Mouse (Mus musculus): Measurements from ENCODE around the gene Zfp119b. TPM values are rescaled to one million over a fixed set of nuclear protein-coding genes. Genes with fewer than 3 reads are reported as not detected.
"Not testable (repeated sequence)": the region's sequence is repeated elsewhere in the genome, so short reads cannot be mapped to it uniquely, and the experiment has no call there.

Gene Zfp119b
- polyA plus RNA-seq, 1 experiment from 2014 or later: 2.5 TPM

DNA sequence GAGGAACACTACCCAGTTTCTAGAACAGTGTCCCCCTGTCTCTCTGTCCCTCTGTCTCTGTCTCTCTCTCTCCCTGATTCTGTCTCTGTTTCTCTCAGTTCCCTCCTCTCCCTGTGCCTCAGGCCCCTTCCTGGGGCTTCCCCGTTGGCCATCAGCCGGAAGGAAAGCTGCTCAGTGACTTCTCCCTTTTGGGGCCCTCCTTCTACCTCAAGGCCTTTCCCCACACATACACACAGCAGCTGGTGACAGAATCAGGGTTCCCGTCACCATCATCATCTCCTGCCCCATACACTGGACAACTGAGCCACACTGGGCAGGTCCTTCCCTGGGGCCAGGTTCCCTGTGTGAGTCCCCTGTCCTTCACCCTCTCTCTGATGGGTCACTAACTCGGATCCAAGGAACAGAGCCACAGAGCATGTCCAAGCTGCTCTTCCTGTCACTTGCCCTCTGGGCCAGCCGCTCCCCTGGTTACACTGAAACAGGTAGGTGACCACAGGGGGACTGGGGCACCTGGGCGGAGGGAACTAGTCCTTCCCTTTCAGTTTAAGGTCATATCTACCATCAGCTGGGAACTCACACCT, 3.2 kb upstream of the Zfp119b start, which contains the start of gene Ebi3:
Gene Ebi3 (plus strand): TSS at position 194 of the 581 bp plus-strand sequence.
- Histone ChIP-seq H3K27me3 (ENCODE audit: control insufficient read depth, insufficient read depth, low read depth, low read length) (no peaks in the 10 kb centered on the region), H3K36me3 (ENCODE audit: control insufficient read depth, insufficient read depth) (no peaks in the 10 kb centered on the region), H3K9me3 (replicated peaks; ENCODE audit: control insufficient read depth, low read length) (no peaks in the 10 kb centered on the region), H3K4me1 (ENCODE audit: control insufficient read depth, low read depth, low read length) (peaks cover 15% of the 10 kb centered on the region), H3K4me2 (ENCODE audit: low read depth, low read length) (peak within 1 kb of the TSS; percentile 18; the same call in 1 of the 2 replicates), H3K4me3 (ENCODE audit: low read depth, low read length) (peak within 1 kb of the TSS; percentile 38), H3K27ac (ENCODE audit: low read length) (peak within 1 kb of the TSS; percentile 65), H3K9ac (ENCODE audit: low read depth, low read length) (no peak within 1 kb of the TSS)
- WGBS (ENCODE audit: insufficient replicate concordance): 33% methylated on average over 6 of the region's 6 CpGs
- ATAC-seq (ENCODE audit: low read depth): peak; percentile 9; the same call in 1 of the 2 replicates

GRCm38 (mm10) chr17:55952041-55952440, 2.7 kb upstream of the Zfp119b start:
- Histone ChIP-seq H3K9ac (ENCODE audit: low read depth, low read length) (no peak overlapping the region), H3K27me3 (ENCODE audit: control insufficient read depth, insufficient read depth, low read depth, low read length) (no peaks in the 10 kb centered on the region), H3K27ac (ENCODE audit: low read length) (peak overlapping the region; percentile 57; the same call in 1 of the 2 replicates), H3K4me3 (ENCODE audit: low read depth, low read length) (no peak overlapping the region), H3K36me3 (ENCODE audit: control insufficient read depth, insufficient read depth) (no peaks in the 10 kb centered on the region), H3K4me2 (ENCODE audit: low read depth, low read length) (peak overlapping the region; percentile 16; the same call in 1 of the 2 replicates), H3K9me3 (replicated peaks; ENCODE audit: control insufficient read depth, low read length) (no peaks in the 10 kb centered on the region), H3K4me1 (ENCODE audit: control insufficient read depth, low read depth, low read length) (peaks cover 12% of the 10 kb centered on the region)
- no peak for ATAC-seq (ENCODE audit: low read depth)

DNA sequence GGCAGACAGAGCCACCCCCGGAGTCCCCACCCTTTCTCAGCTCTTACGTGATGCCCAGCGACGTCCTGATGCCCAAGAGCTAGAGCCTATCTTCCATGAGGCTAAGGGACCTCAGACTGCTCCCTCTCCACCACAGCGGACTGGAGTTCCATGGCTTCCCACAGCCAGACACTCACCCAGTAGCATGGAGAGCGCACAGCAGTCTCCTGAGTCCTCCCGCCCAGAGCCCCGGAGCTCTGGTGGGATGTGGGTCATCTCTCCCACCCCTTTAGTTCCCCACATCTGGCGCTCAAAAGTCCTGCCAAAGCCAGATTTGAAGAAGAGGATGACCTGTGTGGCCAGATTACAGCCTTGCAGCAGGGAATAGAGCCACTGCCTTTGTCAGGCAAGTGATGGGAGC, 1.3 kb upstream of the Zfp119b start:
- no peak overlapping the region for H3K4me3 ChIP-seq (ENCODE audit: low read depth, low read length)
- ATAC-seq (ENCODE audit: low read depth): no peak
- no peaks in the 10 kb centered on the region for H3K27me3 ChIP-seq (ENCODE audit: control insufficient read depth, insufficient read depth, low read depth, low read length)
- no peaks in the 10 kb centered on the region for H3K9me3 ChIP-seq (replicated peaks; ENCODE audit: control insufficient read depth, low read length)
- H3K27ac ChIP-seq (ENCODE audit: low read length): no peak overlapping the region
- peaks cover 2% of the 10 kb centered on the region for H3K4me1 ChIP-seq (ENCODE audit: control insufficient read depth, low read depth, low read length)
- 70% methylated on average over 9 of the region's 9 CpGs for WGBS (ENCODE audit: insufficient replicate concordance)
- H3K9ac ChIP-seq (ENCODE audit: low read depth, low read length): no peak overlapping the region
- no peak overlapping the region for H3K4me2 ChIP-seq (ENCODE audit: low read depth, low read length)
- no peaks in the 10 kb centered on the region for H3K36me3 ChIP-seq (ENCODE audit: control insufficient read depth, insufficient read depth)

DNA sequence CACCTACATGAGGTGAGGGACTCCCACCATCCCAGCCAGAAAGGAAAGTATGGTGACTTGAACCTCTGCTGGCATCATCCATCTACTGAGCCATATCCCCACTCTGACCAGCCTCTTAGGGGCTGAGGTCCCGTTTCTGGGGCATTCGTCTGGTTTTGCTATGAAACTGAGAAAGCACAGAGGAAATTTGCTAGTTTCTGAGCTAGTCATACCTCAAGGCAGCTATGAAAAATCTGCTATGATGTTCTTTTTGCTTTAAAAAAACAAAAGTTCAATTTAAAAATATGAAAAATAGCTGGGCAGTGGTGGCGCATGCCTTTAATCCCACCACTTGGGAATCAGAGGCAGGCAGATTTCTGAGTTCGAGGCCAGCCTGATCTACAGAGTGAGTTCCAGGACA, 653 bp downstream of the Zfp119b start:
- no peaks in the 10 kb centered on the region for H3K36me3 ChIP-seq (ENCODE audit: control insufficient read depth, insufficient read depth)
- no peak overlapping the region for H3K4me3 ChIP-seq (ENCODE audit: low read depth, low read length)
- no peak overlapping the region for H3K4me2 ChIP-seq (ENCODE audit: low read depth, low read length)
- no peak for ATAC-seq (ENCODE audit: low read depth)
- peaks cover 5% of the 10 kb centered on the region for H3K4me1 ChIP-seq (ENCODE audit: control insufficient read depth, low read depth, low read length)
- H3K27ac ChIP-seq (ENCODE audit: low read length): no peak overlapping the region
- 73% methylated on average over 4 of the region's 4 CpGs for WGBS (ENCODE audit: insufficient replicate concordance)
- no peaks in the 10 kb centered on the region for H3K9me3 ChIP-seq (replicated peaks; ENCODE audit: control insufficient read depth, low read length)
- H3K27me3 ChIP-seq (ENCODE audit: control insufficient read depth, insufficient read depth, low read depth, low read length): no peaks in the 10 kb centered on the region
- no peak overlapping the region for H3K9ac ChIP-seq (ENCODE audit: low read depth, low read length)

- H3K4me2 ChIP-seq (ENCODE audit: low read depth, low read length): peak overlapping the region; percentile 82
- peak overlapping the region; percentile 63 for H3K9ac ChIP-seq (ENCODE audit: low read depth, low read length)
- H3K4me3 ChIP-seq (ENCODE audit: low read depth, low read length): peak overlapping the region; percentile 66
- WGBS (ENCODE audit: insufficient replicate concordance): 35% methylated on average over 5 of the region's 5 CpGs
- no peaks in the 10 kb centered on the region for H3K36me3 ChIP-seq (ENCODE audit: control insufficient read depth, insufficient read depth)
- H3K27ac ChIP-seq (ENCODE audit: low read length): peak overlapping the region; percentile 89
- ATAC-seq (ENCODE audit: low read depth): no peak
- no peaks in the 10 kb centered on the region for H3K27me3 ChIP-seq (ENCODE audit: control insufficient read depth, insufficient read depth, low read depth, low read length)
- H3K9me3 ChIP-seq (replicated peaks; ENCODE audit: control insufficient read depth, low read length): no peaks in the 10 kb centered on the region
- peaks cover 5% of the 10 kb centered on the region for H3K4me1 ChIP-seq (ENCODE audit: control insufficient read depth, low read depth, low read length)
These were observed 3.6 kb downstream of the Zfp119b start for GRCm38 (mm10) chr17:55945696-55946095.

- not testable (repeated sequence) for H3K36me3 ChIP-seq (ENCODE audit: control insufficient read depth, insufficient read depth); H3K9me3 ChIP-seq (replicated peaks; ENCODE audit: control insufficient read depth, low read length); H3K27me3 ChIP-seq (ENCODE audit: control insufficient read depth, insufficient read depth, low read depth, low read length); H3K4me1 ChIP-seq (ENCODE audit: control insufficient read depth, low read depth, low read length)
- peak; percentile 97 for ATAC-seq (ENCODE audit: low read depth)
- H3K27ac ChIP-seq (ENCODE audit: low read length): peak overlapping the region; percentile 89
- WGBS (ENCODE audit: insufficient replicate concordance): under 1% methylated on average over 56 of the region's 56 CpGs
- peak overlapping the region; percentile 66 for H3K4me3 ChIP-seq (ENCODE audit: low read depth, low read length)
- peak overlapping the region; percentile 82 for H3K4me2 ChIP-seq (ENCODE audit: low read depth, low read length)
- H3K9ac ChIP-seq (ENCODE audit: low read depth, low read length): peak overlapping the region; percentile 63
These were observed 4.2 kb downstream of the Zfp119b start for GRCm38 (mm10) chr17:55944866-55945682.

GRCm38 (mm10) chr17:55944387-55944865, 4.9 kb downstream of the Zfp119b start:
- H3K36me3 ChIP-seq (ENCODE audit: control insufficient read depth, insufficient read depth); H3K9me3 ChIP-seq (replicated peaks; ENCODE audit: control insufficient read depth, low read length); H3K4me1 ChIP-seq (ENCODE audit: control insufficient read depth, low read depth, low read length); H3K27me3 ChIP-seq (ENCODE audit: control insufficient read depth, insufficient read depth, low read depth, low read length); ATAC-seq (ENCODE audit: low read depth): not testable (repeated sequence)
- Histone ChIP-seq H3K9ac (ENCODE audit: low read depth, low read length) (peak overlapping the region; percentile 13; the same call in 1 of the 2 replicates), H3K4me2 (ENCODE audit: low read depth, low read length) (peak overlapping the region; percentile 82), H3K27ac (ENCODE audit: low read length) (peak overlapping the region; percentile 89), H3K4me3 (ENCODE audit: low read depth, low read length) (peak overlapping the region; percentile 66)
- WGBS (ENCODE audit: insufficient replicate concordance): 32% methylated on average over 10 of the region's 10 CpGs

GRCm38 (mm10) chr17:55933191-55933590, 16.1 kb downstream of the Zfp119b start:
- Histone ChIP-seq H3K9ac (ENCODE audit: low read depth, low read length) (peak overlapping the region; percentile 66), H3K4me1 (ENCODE audit: control insufficient read depth, low read depth, low read length) (peaks cover 8% of the 10 kb centered on the region), H3K27me3 (ENCODE audit: control insufficient read depth, insufficient read depth, low read depth, low read length) (no peaks in the 10 kb centered on the region), H3K27ac (ENCODE audit: low read length) (peak overlapping the region; percentile 80), H3K4me3 (ENCODE audit: low read depth, low read length) (peak overlapping the region; percentile 66), H3K36me3 (ENCODE audit: control insufficient read depth, insufficient read depth) (no peaks in the 10 kb centered on the region; the same call in 1 of the 2 replicates), H3K9me3 (replicated peaks; ENCODE audit: control insufficient read depth, low read length) (peaks cover 3% of the 10 kb centered on the region), H3K4me2 (ENCODE audit: low read depth, low read length) (peak overlapping the region; percentile 76)
- ATAC-seq (ENCODE audit: low read depth): no peak
- 78% methylated on average over 15 of the region's 15 CpGs for WGBS (ENCODE audit: insufficient replicate concordance)

GRCm38 (mm10) chr17:55932635-55933034, 16.7 kb downstream of the Zfp119b start:
- Histone ChIP-seq H3K4me1 (ENCODE audit: control insufficient read depth, low read depth, low read length) (peaks cover 8% of the 10 kb centered on the region), H3K27me3 (ENCODE audit: control insufficient read depth, insufficient read depth, low read depth, low read length) (no peaks in the 10 kb centered on the region), H3K4me3 (ENCODE audit: low read depth, low read length) (peak overlapping the region; percentile 66), H3K9me3 (replicated peaks; ENCODE audit: control insufficient read depth, low read length) (peaks cover 3% of the 10 kb centered on the region), H3K27ac (ENCODE audit: low read length) (peak overlapping the region; percentile 80), H3K36me3 (ENCODE audit: control insufficient read depth, insufficient read depth) (no peaks in the 10 kb centered on the region; the same call in 1 of the 2 replicates), H3K4me2 (ENCODE audit: low read depth, low read length) (peak overlapping the region; percentile 76), H3K9ac (ENCODE audit: low read depth, low read length) (peak overlapping the region; percentile 66)
- peak; percentile 47 for ATAC-seq (ENCODE audit: low read depth)
- 21% methylated on average over 2 of the region's 2 CpGs for WGBS (ENCODE audit: insufficient replicate concordance)

Data from liver, embryonic 16.5 days (tissue).